Comparison of ENCODE assay signal across 23 mouse cellular contexts in genomic region chr2:93503353-93503752, GRCm38 (mm10). TPM values are rescaled to one million over a fixed set of nuclear protein-coding genes. Genes with fewer than 3 reads are reported as not detected.
"Had no signal": no experiment of that assay in that cellular context is flagged by ENCODE, and none has a peak within 500 bp of the region (broad histone marks: within the 10 kb centered on the region; RNA-seq: fewer than 3 reads in every experiment).

No protein-coding gene starts in this region.

- ATAC-seq: liver, embryonic 12.5 days; lung, postnatal 0 days had no signal

- DNase-seq: lung, adult 18-20 months; lung, postnatal 14 days; lung, postnatal 36 days; midbrain, embryonic 14.5 days; right cerebral cortex, postnatal 25 days; thymus, adult 18-20 months; thymus, postnatal 14 days; thymus, postnatal 36 days had no signal

- H3K4me1 ChIP-seq: liver, embryonic 12.5 days; lung, embryonic 15.5 days; megakaryocyte, embryonic 14.5 days; midbrain, embryonic 12.5 days; neural tube, embryonic 12.5 days; stomach, embryonic 15.5 days had no signal

- H3K4me3 ChIP-seq: liver, embryonic 12.5 days; lung, embryonic 15.5 days; megakaryocyte, embryonic 14.5 days; midbrain, embryonic 12.5 days; neural tube, embryonic 12.5 days; stomach, embryonic 15.5 days had no signal

RNA-seq across cellular contexts. Expression of gene Gm10803, which starts 57.0 kb away (rescaled TPM):
- polyA plus RNA-seq: liver, embryonic 12.5 days; liver, embryonic 14.5 days; liver, embryonic 16.5 days; lung, embryonic 15.5 days; lung, postnatal 0 days; macrophage; midbrain, embryonic 12.5 days; midbrain, embryonic 14.5 days; midbrain, postnatal 0 days; neural tube, embryonic 12.5 days; neural tube, embryonic 14.5 days; spleen, adult 2 months; stomach, embryonic 15.5 days; stomach, postnatal 0 days; thymus, postnatal 0 days had no signal
